ENCODE assay signal across 1 mouse cellular context in the genomic region with DNA sequence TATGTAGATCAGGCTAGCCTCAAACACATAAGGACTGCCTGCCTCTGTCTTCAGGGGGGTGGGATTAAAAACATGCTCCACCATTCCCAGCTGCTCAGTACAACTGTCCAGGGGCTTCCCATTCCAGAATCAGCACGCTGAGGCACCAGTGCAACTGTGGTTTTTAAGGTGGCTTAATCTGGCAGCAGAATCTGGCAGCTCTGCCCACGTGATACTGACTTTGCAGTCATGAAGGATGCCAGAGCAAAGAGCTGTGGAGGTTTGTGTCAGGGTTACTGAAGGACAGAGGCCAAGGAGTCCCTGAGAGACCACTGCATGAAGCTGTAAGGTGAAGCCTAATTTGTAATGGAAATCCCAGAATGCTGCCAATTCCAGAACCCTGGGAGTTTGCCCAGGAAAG.
TF ChIP-seq lines count a peak whose summit lies in the region.

No protein-coding gene starts in this region.

TF ChIP-seq in MEL, 35 proteins besides CTCF, POLR2A, EP300 and RAD21 (continued from another document):
- peak; percentile 28; the same call in 1 of the 2 replicates for TF ChIP-seq MYC (IDR thresholded peaks at IDR 0.05; ENCODE audit: low read depth, low read length)
- peak; percentile 57 for TF ChIP-seq MAX (IDR thresholded peaks at IDR 0.05; ENCODE audit: low read length)
- no peak for TF ChIP-seq E2F4 (IDR thresholded peaks at IDR 0.05; ENCODE audit: borderline replicate concordance, low read depth, low read length)
- 0 out of 2 replicates have a peak, but pooled peaks have one; percentile 30 for TF ChIP-seq RCOR1 (IDR thresholded peaks at IDR 0.05; ENCODE audit: low read depth, low read length)
- TF ChIP-seq NELFE (IDR thresholded peaks at IDR 0.05; ENCODE audit: low read depth, low read length), result no peak
- TF ChIP-seq GABPA (IDR thresholded peaks at IDR 0.05; ENCODE audit: low read depth, low read length), result no peak
- TF ChIP-seq POLR2AphosphoS5 (IDR thresholded peaks at IDR 0.05; ENCODE audit: borderline replicate concordance, low read depth, low read length), result no peak
- no peak for TF ChIP-seq TAL1 (IDR thresholded peaks at IDR 0.05; ENCODE audit: low read length)
- TF ChIP-seq MAFK (IDR thresholded peaks at IDR 0.05; ENCODE audit: borderline replicate concordance, low read depth, low read length), result no peak
- TF ChIP-seq POLR2AphosphoS2 (IDR thresholded peaks at IDR 0.05; ENCODE audit: low read length), result no peak
- no peak for TF ChIP-seq MAZ (IDR thresholded peaks at IDR 0.05; ENCODE audit: low read depth, low read length)
- TF ChIP-seq SMC3 (IDR thresholded peaks at IDR 0.05; ENCODE audit: low read depth, low read length), result no peak
- TF ChIP-seq ZMIZ1 (IDR thresholded peaks at IDR 0.05; ENCODE audit: low read depth, low read length), result no peak
- TF ChIP-seq TCF12 (IDR thresholded peaks at IDR 0.05; ENCODE audit: low read depth, low read length), result no peak
- no peak for TF ChIP-seq ZKSCAN1 (IDR thresholded peaks at IDR 0.05; ENCODE audit: low read depth, low read length)
- TF ChIP-seq SIN3A (IDR thresholded peaks at IDR 0.05; ENCODE audit: low read length), result no peak
- TF ChIP-seq ZNF384 (IDR thresholded peaks at IDR 0.05; ENCODE audit: low read depth, low read length), result no peak
- no peak for TF ChIP-seq HCFC1 (IDR thresholded peaks at IDR 0.05; ENCODE audit: low read depth, low read length)
- TF ChIP-seq NRF1 (IDR thresholded peaks at IDR 0.05; ENCODE audit: insufficient read depth, low read depth, low read length, poor library complexity, severe bottlenecking), result no peak
- no peak for TF ChIP-seq ZC3H11A (IDR thresholded peaks at IDR 0.05; ENCODE audit: low read depth, low read length)
- no peak; the same call in 1 of the 2 replicates for TF ChIP-seq MXI1 (IDR thresholded peaks at IDR 0.05; ENCODE audit: low read depth, low read length)
TF ChIP-seq in MEL: peak in this region for 8.
